Mouse (Mus musculus) lung, postnatal 0 days (tissue): ENCODE results near the gene Mgll. TPM values are rescaled to one million over a fixed set of nuclear protein-coding genes. Genes with fewer than 3 reads are reported as not detected.
A peak's percentile ranks its signal among the peaks of the same experiment; 100 is the strongest.

Source experiments
- ATAC-seq: fragments of 200-750 bp; cut with Nextera tagmentation; 2 replicates; pipeline ENCODE4 v1.8.0; 2017; ENCODE audit warnings: moderate library complexity
- DNase-seq: peaks from one replicate; pipeline ENCODE4 v3.0.0-alpha.2; 2016; ENCODE audit warnings: low spot score
- H3K27ac ChIP-seq: fragments of 300-500 bp; sonication (generic); 2 replicates; pipeline ENCODE4 v1.5.1; 2014; ENCODE audit warnings: antibody characterized with exemption, mild to moderate bottlenecking, low read length, mixed read lengths
- H3K27me3 ChIP-seq: fragments of 300-500 bp; sonication (generic); replicated peaks from 2 replicates; pipeline ENCODE4 v1.6.1; 2014; ENCODE audit warnings: low read length, mixed read lengths; ENCODE audit not compliant: insufficient read depth
- H3K36me3 ChIP-seq: fragments of 300-500 bp; sonication (generic); 2 replicates; pipeline ENCODE4 v1.6.1; 2014; ENCODE audit warnings: low read length, mixed read lengths; ENCODE audit not compliant: insufficient read depth
- H3K4me1 ChIP-seq: fragments of 300-500 bp; sonication (generic); 2 replicates; pipeline ENCODE4 v1.6.1; 2014; ENCODE audit warnings: antibody characterized with exemption, low read depth, low read length, mixed read lengths; ENCODE audit not compliant: insufficient read depth
- H3K4me2 ChIP-seq: fragments of 300-500 bp; sonication (generic); replicated peaks from 2 replicates; pipeline ENCODE4 v1.6.1; 2014; ENCODE audit warnings: low read depth, mild to moderate bottlenecking, low read length, moderate library complexity, mixed read lengths
- H3K4me3 ChIP-seq: fragments of 300-500 bp; sonication (generic); 2 replicates; pipeline ENCODE4 v1.5.1; 2014; ENCODE audit warnings: low read depth, low read length
- H3K9ac ChIP-seq: fragments of 300-500 bp; sonication (generic); replicated peaks from 2 replicates; pipeline ENCODE4 v1.6.1; 2014; ENCODE audit warnings: low read depth, mild to moderate bottlenecking
- H3K9me3 ChIP-seq: fragments of 300-500 bp; sonication (generic); 2 replicates; pipeline ENCODE4 v1.6.1; 2016; ENCODE audit warnings: low read length, mixed read lengths
- CTCF ChIP-seq: IDR thresholded peaks from 2 replicates; pipeline ENCODE4 v1.5.1; 2016; ENCODE audit warnings: antibody characterized with exemption, mild to moderate bottlenecking
- EP300 ChIP-seq: IDR thresholded peaks from 2 replicates; pipeline ENCODE4 v1.6.1; 2016; ENCODE audit warnings: antibody characterized with exemption, mild to moderate bottlenecking, control low read depth
- WGBS: fragments of 180-500 bp; shearing (Covaris S2); extraction: QIAGEN DNeasy Blood & Tissue Kit; methylation state at CpG from one replicate; pipeline ENCODE4 v1.1.7; 2014; 5-methylcytosine and 5-hydroxymethylcytosine counted together
- polyA plus RNA-seq: library from polyadenylated mRNA; unstranded; fragments of >200 nt; fragmentation: Nextera tagmentation; extraction: Ambion mirVana; gene quantifications from 2 replicates; pipeline ENCODE4 v1.2.1, GENCODE M21; 2015

Gene Mgll
- polyA plus RNA-seq, 1 experiment from 2014 or later = 123 TPM

GRCm38 (mm10) chr6:88803957-88804695, 79.9 kb downstream of the Mgll start:
- no peak for ATAC-seq
- no peak overlapping the region for H3K4me2 ChIP-seq
- H3K27ac ChIP-seq = no peak overlapping the region

GRCm38 (mm10) chr6:88804966-88805577, 80.9 kb downstream of the Mgll start:
- TF ChIP-seq CTCF (no peak), EP300 (no peak)
- Histone ChIP-seq H3K27ac (0 out of 2 replicates have a peak overlapping the region, but pooled peaks have one; percentile 28), H3K4me3 (no peak overlapping the region), H3K4me1 (no peaks in the 10 kb centered on the region), H3K36me3 (no peaks in the 10 kb centered on the region), H3K9me3 (no peaks in the 10 kb centered on the region), H3K4me2 (no peak overlapping the region), H3K9ac (no peak overlapping the region), H3K27me3 (no peaks in the 10 kb centered on the region)
- 71% methylated on average over 17 of the region's 17 CpGs for WGBS
- ATAC-seq = peak; percentile 73
- peak; percentile 78 for DNase-seq

More at GRCm38 (mm10) chr6:88803957-88804695, 79.9 kb downstream of the Mgll start:
- no peaks in the 10 kb centered on the region for H3K4me1 ChIP-seq
- H3K4me3 ChIP-seq = no peak overlapping the region
- WGBS = 50% methylated on average over 4 of the region's 4 CpGs
- H3K36me3 ChIP-seq = no peaks in the 10 kb centered on the region
- H3K27me3 ChIP-seq = no peaks in the 10 kb centered on the region
- DNase-seq = no peak
- H3K9ac ChIP-seq = no peak overlapping the region
- no peak for TF ChIP-seq EP300
- TF ChIP-seq CTCF = peak; percentile 23
- no peaks in the 10 kb centered on the region for H3K9me3 ChIP-seq

- no peak overlapping the region for H3K9ac ChIP-seq
- peak; percentile 27 for ATAC-seq
- peak; percentile 37 for DNase-seq
- H3K27ac ChIP-seq = no peak overlapping the region
- WGBS = 34% methylated on average over 23 of the region's 23 CpGs
- H3K27me3 ChIP-seq = no peaks in the 10 kb centered on the region
- H3K4me1 ChIP-seq = peaks cover 8% of the 10 kb centered on the region; the same call in 1 of the 2 replicates
- no peaks in the 10 kb centered on the region for H3K9me3 ChIP-seq
- H3K4me3 ChIP-seq = no peak overlapping the region
- TF ChIP-seq EP300 (no peak), CTCF (no peak)
- no peaks in the 10 kb centered on the region for H3K36me3 ChIP-seq
- H3K4me2 ChIP-seq = no peak overlapping the region
These were observed 85.2 kb downstream of the Mgll start for GRCm38 (mm10) chr6:88809091-88810037.

- Histone ChIP-seq H3K27ac (no peak overlapping the region), H3K27me3 (no peaks in the 10 kb centered on the region), H3K36me3 (no peaks in the 10 kb centered on the region), H3K4me2 (no peak overlapping the region), H3K4me3 (no peak overlapping the region), H3K4me1 (peaks cover 8% of the 10 kb centered on the region; the same call in 1 of the 2 replicates), H3K9me3 (no peaks in the 10 kb centered on the region), H3K9ac (no peak overlapping the region)
- ATAC-seq = no peak
- 61% methylated on average over 3 of the region's 3 CpGs for WGBS
- TF ChIP-seq EP300 (no peak), CTCF (no peak)
- no peak for DNase-seq
These were observed 86.1 kb downstream of the Mgll start for GRCm38 (mm10) chr6:88810291-88810690.

GRCm38 (mm10) chr6:88811396-88811795, 87.2 kb downstream of the Mgll start:
- WGBS = 42% methylated on average over 4 of the region's 7 CpGs
- Histone ChIP-seq H3K27me3 (no peaks in the 10 kb centered on the region), H3K4me1 (peaks cover 8% of the 10 kb centered on the region; the same call in 1 of the 2 replicates), H3K9ac (no peak overlapping the region), H3K36me3 (no peaks in the 10 kb centered on the region), H3K4me3 (no peak overlapping the region), H3K4me2 (no peak overlapping the region), H3K27ac (peak overlapping the region; percentile 47; the same call in 1 of the 2 replicates), H3K9me3 (no peaks in the 10 kb centered on the region)
- TF ChIP-seq CTCF = no peak
- no peak for TF ChIP-seq EP300
- DNase-seq = no peak
- 0 out of 2 replicates have a peak, but pooled peaks have one; percentile 13 for ATAC-seq
